Mouse (Mus musculus) liver, postnatal 0 days (tissue): ENCODE results near the gene Ppp1r12a.

ENCODE experiments used
- CTCF ChIP-seq: sonication (generic); IDR thresholded peaks from 2 replicates; pipeline ENCODE4 v1.5.1; 2016; ENCODE audit warnings: antibody characterized with exemption, low read depth
- EP300 ChIP-seq: IDR thresholded peaks from 2 replicates; pipeline ENCODE4 v1.6.1; 2016; ENCODE audit warnings: antibody characterized with exemption, low read depth, mild to moderate bottlenecking

DNA sequence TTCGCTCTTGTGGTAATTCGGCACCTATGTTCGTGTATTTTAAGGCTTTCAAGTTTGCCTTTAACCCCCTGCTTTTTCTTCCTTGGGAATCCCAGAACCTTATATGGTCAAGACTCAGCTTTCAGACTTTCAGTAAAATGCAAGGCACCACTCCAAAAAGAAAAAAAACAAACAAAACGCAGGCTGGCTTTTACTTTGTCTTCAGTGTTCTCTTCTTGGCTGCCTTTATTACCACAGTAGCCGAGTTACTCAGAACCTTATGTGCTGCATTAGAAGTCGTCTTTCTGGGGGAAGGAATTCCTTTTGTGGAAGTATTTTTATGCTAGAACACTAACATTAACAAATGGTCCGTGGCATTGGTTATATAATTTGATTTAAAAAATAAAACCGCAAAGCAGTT, 22.8 kb downstream of the Ppp1r12a start:
- no peak for TF ChIP-seq CTCF
- TF ChIP-seq EP300: no peak
